Comparison of ENCODE assay signal across 9 mouse cellular contexts in genomic region chr2:93469118-93469517, GRCm38 (mm10). TPM values are rescaled to one million over a fixed set of nuclear protein-coding genes. Genes with fewer than 3 reads are reported as not detected.
DNase-seq lines count a peak whose midpoint lies in the region; TF ChIP-seq lines count a peak whose summit lies in the region.
"Had no signal": no experiment of that assay in that cellular context is flagged by ENCODE, and none has a peak within 500 bp of the region (broad histone marks: within the 10 kb centered on the region; RNA-seq: fewer than 3 reads in every experiment).

No protein-coding gene starts in this region.

- no peak for TF ChIP-seq EP300 in heart, adult 2 months (IDR thresholded peaks at IDR 0.05; ENCODE audit: insufficient read depth, low read depth, low read length)

- no peaks in the 10 kb centered on the region for H3K36me3 ChIP-seq in heart, adult 2 months (ENCODE audit: control insufficient read depth, insufficient read depth, low read length)
- H3K36me3 ChIP-seq in embryonic facial prominence, embryonic 10.5 days (replicated peaks): no peaks in the 10 kb centered on the region

- no peak overlapping the region for H3K9ac ChIP-seq in heart, adult 2 months (ENCODE audit: low read depth, low read length)

- no peak overlapping the region for H3K27ac ChIP-seq in heart, adult 2 months
- no peak overlapping the region for H3K27ac ChIP-seq in embryonic facial prominence, embryonic 10.5 days (replicated peaks)
- H3K27ac ChIP-seq: macrophage had no signal

- peak; percentile 50 for TF ChIP-seq CTCF in heart, adult 2 months (IDR thresholded peaks at IDR 0.05)

- no peak for TF ChIP-seq POLR2A in heart, adult 2 months (IDR thresholded peaks at IDR 0.05; ENCODE audit: insufficient read depth, low read depth, low read length)

- no peaks in the 10 kb centered on the region for H3K27me3 ChIP-seq in heart, adult 2 months (ENCODE audit: control insufficient read depth, insufficient read depth, low read length)
- peaks cover 34% of the 10 kb centered on the region for H3K27me3 ChIP-seq in embryonic facial prominence, embryonic 10.5 days (replicated peaks; ENCODE audit: low read depth, poor library complexity, severe bottlenecking)

- H3K9me3 ChIP-seq in embryonic facial prominence, embryonic 10.5 days: no peaks in the 10 kb centered on the region

- 41% methylated on average over 7 of the region's 7 CpGs for WGBS in heart, adult 2 months
- 5% methylated on average over 7 of the region's 7 CpGs for WGBS in embryonic facial prominence, embryonic 10.5 days

- H3K4me3 ChIP-seq in heart, adult 2 months: no peak overlapping the region
- H3K4me3 ChIP-seq in embryonic facial prominence, embryonic 10.5 days: no peak overlapping the region

- intact Hi-C loops in heart, adult 2 months (cut with DNase I): no loop called here
- intact Hi-C loops in heart, postnatal 36 days (cut with DNase I): no loop called here

- no peaks in the 10 kb centered on the region for H3K79me2 ChIP-seq in heart, adult 2 months (replicated peaks; ENCODE audit: control insufficient read depth, insufficient read depth, low read length)

- peaks cover 4% of the 10 kb centered on the region for H3K4me1 ChIP-seq in heart, adult 2 months (ENCODE audit: control insufficient read depth, insufficient read depth, low read length)
- H3K4me1 ChIP-seq in embryonic facial prominence, embryonic 10.5 days: peaks cover 27% of the 10 kb centered on the region

- no peak for DNase-seq in heart, adult 2 months
- DNase-seq in heart, postnatal 36 days: no peak
- DNase-seq in ovary, postnatal 36 days (ENCODE audit: low spot score): peak; percentile 62
- DNase-seq in ovary, postnatal 14 days (ENCODE audit: low spot score): no peak
- DNase-seq in embryonic facial prominence, embryonic 10.5 days (ENCODE audit: low spot score): peak; percentile 75
- DNase-seq in naive thymus-derived CD4-positive, alpha-beta T cell, adult 2 months (ENCODE audit: low read depth): peak; percentile 47
- no peak for DNase-seq in frontal cortex, adult 2 months (ENCODE audit: extremely low spot score in 1 of 2, low spot score in 1 of 2)
- DNase-seq in adrenal gland, postnatal 10 days: no peak

RNA-seq across cellular contexts. Expression of gene Cd82, which starts 6.2 kb away (rescaled TPM):
- 10 to 100 TPM; 15.2 to 18.7 TPM for total RNA-seq in heart, adult 2 months (2021)
- 28.1 and 31.6 TPM in 2 replicates for polyA plus RNA-seq in heart, adult 2 months (2012; rRNA removed)
- total RNA-seq in heart, postnatal 36 days (2021): 10 to 100 TPM; 10.7 to 13.8 TPM
- 5.2 and 7.3 TPM in 2 replicates for polyA plus RNA-seq in embryonic facial prominence, embryonic 10.5 days (2016; fragmentation: Nextera tagmentation; extraction: Ambion mirVana)
- 28.7 and 30.1 TPM in 2 replicates for polyA plus RNA-seq in frontal cortex, adult 2 months (2012; rRNA removed)
- total RNA-seq in adrenal gland, postnatal 10 days (2021): 10 to 100 TPM; 44.1 to 47.5 TPM

Comparison
In these comparisons a context has a peak if more than half of its experiments do, and no peak if none do; other contexts are left out.
1. DNase-seq: peak in ovary, postnatal 36 days (single experiment), embryonic facial prominence, embryonic 10.5 days (single experiment) and naive thymus-derived CD4-positive, alpha-beta T cell, adult 2 months (single experiment); none in heart, adult 2 months (0 of 2), heart, postnatal 36 days (0 of 2), ovary, postnatal 14 days (single experiment), frontal cortex, adult 2 months (0 of 2) and adrenal gland, postnatal 10 days (single experiment).